Mouse (Mus musculus) embryonic facial prominence, embryonic 11.5 days (tissue): ENCODE measurements around the gene Ell. TPM values are rescaled to one million over a fixed set of nuclear protein-coding genes. Genes with fewer than 3 reads are reported as not detected.

ENCODE experiments used
- ATAC-seq: fragments of 200-750 bp; cut with Nextera tagmentation; replicated peaks from 2 replicates; pipeline ENCODE4 v1.8.0; 2017; ENCODE audit warnings: low read depth; ENCODE audit not compliant: insufficient number of reproducible peaks, low FRiP score, low TSS enrichment
- DNase-seq: peaks from one replicate; pipeline ENCODE4 v3.0.0-alpha.2; 2015; ENCODE audit warnings: low spot score
- H3K27ac ChIP-seq: fragments of 300-500 bp; sonication (generic); replicated peaks from 2 replicates; pipeline ENCODE4 v1.5.1; 2014; ENCODE audit warnings: mild to moderate bottlenecking, low read depth, low read length, control low read depth
- H3K27me3 ChIP-seq: fragments of 300-500 bp; sonication (generic); 2 replicates; pipeline ENCODE4 v1.6.1; 2014; ENCODE audit warnings: mild to moderate bottlenecking, low read length, moderate library complexity, mixed read lengths; ENCODE audit not compliant: control insufficient read depth, insufficient read depth
- H3K36me3 ChIP-seq: fragments of 300-500 bp; sonication (generic); replicated peaks from 2 replicates; pipeline ENCODE4 v1.6.1; 2014; ENCODE audit warnings: low read depth, mild to moderate bottlenecking, low read length, moderate library complexity, mixed read lengths; ENCODE audit not compliant: control insufficient read depth, insufficient read depth
- H3K4me1 ChIP-seq: fragments of 300-500 bp; sonication (generic); 2 replicates; pipeline ENCODE4 v1.6.1; 2014; ENCODE audit warnings: low read length, mixed read lengths; ENCODE audit not compliant: control insufficient read depth, insufficient read depth
- H3K4me2 ChIP-seq: fragments of 300-500 bp; sonication (generic); 2 replicates; pipeline ENCODE4 v1.6.1; 2014; ENCODE audit warnings: low read depth, mild to moderate bottlenecking, control low read depth, low read length, moderate library complexity
- H3K4me3 ChIP-seq: fragments of 300-500 bp; sonication (generic); 2 replicates; pipeline ENCODE4 v1.5.1; 2014; ENCODE audit warnings: low read depth, low read length, control low read depth
- H3K9ac ChIP-seq: fragments of 300-500 bp; sonication (generic); replicated peaks from 2 replicates; pipeline ENCODE4 v1.6.1; 2014; ENCODE audit warnings: mild to moderate bottlenecking, control low read depth, low read length
- H3K9me3 ChIP-seq: fragments of 300-500 bp; sonication (generic); replicated peaks from 2 replicates; pipeline ENCODE4 v1.6.1; 2016; ENCODE audit warnings: mild to moderate bottlenecking, low read length, inconsistent platforms, mixed read lengths; ENCODE audit not compliant: control insufficient read depth
- WGBS: fragments of 180-500 bp; shearing (Covaris S2); extraction: QIAGEN DNeasy Blood & Tissue Kit; methylation state at CpG from one replicate; pipeline ENCODE4 v1.1.7; 2014; 5-methylcytosine and 5-hydroxymethylcytosine counted together
- polyA plus RNA-seq: library from polyadenylated mRNA; unstranded; fragments of >200 nt; fragmentation: Nextera tagmentation; extraction: Ambion mirVana; gene quantifications from 2 replicates; pipeline ENCODE4 v1.2.1, GENCODE M21; 2014

Gene Ell
- polyA plus RNA-seq, result 15.3 and 16.1 TPM in 2 replicates

- H3K27me3 ChIP-seq, result no peaks in the 10 kb centered on the region
- no peaks in the 10 kb centered on the region for H3K9me3 ChIP-seq
- peak within 1 kb of the TSS; percentile 58 for H3K4me3 ChIP-seq
- under 1% methylated on average over 56 of the region's 58 CpGs for WGBS
- H3K4me1 ChIP-seq, result peaks cover 10% of the 10 kb centered on the region
- H3K4me2 ChIP-seq, result peak within 1 kb of the TSS; percentile 72
- peak within 1 kb of the TSS; percentile 65 for H3K27ac ChIP-seq
- ATAC-seq (peak; percentile 84), DNase-seq (peak; percentile 99)
- peaks cover 6% of the 10 kb centered on the region; the same call in 1 of the 2 replicates for H3K36me3 ChIP-seq
- H3K9ac ChIP-seq, result peak within 1 kb of the TSS; percentile 62
Measured at GRCm38 (mm10) chr8:70539077-70539813, at the start of gene Ell. Ell (plus strand) TSS chr8:70539457.

- DNase-seq (peak; percentile 59), ATAC-seq (no peak)
- peak overlapping the region; percentile 60 for H3K4me2 ChIP-seq
- 0% methylated on average over 29 of the region's 41 CpGs for WGBS
- peak overlapping the region; percentile 20 for H3K4me3 ChIP-seq
- peaks cover 45% of the 10 kb centered on the region for H3K27me3 ChIP-seq
- H3K9me3 ChIP-seq, result no peaks in the 10 kb centered on the region
- peaks cover 15% of the 10 kb centered on the region for H3K4me1 ChIP-seq
- no peaks in the 10 kb centered on the region for H3K36me3 ChIP-seq
- H3K27ac ChIP-seq, result peak overlapping the region; percentile 29; the same call in 1 of the 2 replicates
- H3K9ac ChIP-seq, result 0 out of 2 replicates have a peak overlapping the region, but pooled peaks have one; percentile 18
Measured at GRCm38 (mm10) chr8:70489576-70489975, 49.7 kb upstream of the Ell start.

- H3K27ac ChIP-seq, result no peak overlapping the region
- H3K9me3 ChIP-seq, result no peaks in the 10 kb centered on the region
- H3K36me3 ChIP-seq, result no peaks in the 10 kb centered on the region
- no peak for ATAC-seq
- peaks cover 48% of the 10 kb centered on the region for H3K27me3 ChIP-seq
- H3K4me2 ChIP-seq, result peak overlapping the region; percentile 7; the same call in 1 of the 2 replicates
- peaks cover 15% of the 10 kb centered on the region for H3K4me1 ChIP-seq
- WGBS, result 8% methylated on average over 10 of the region's 10 CpGs
- no peak for DNase-seq
- no peak overlapping the region for H3K4me3 ChIP-seq
- H3K9ac ChIP-seq, result no peak overlapping the region
Measured at GRCm38 (mm10) chr8:70490061-70490879, 49.0 kb upstream of the Ell start.

GRCm38 (mm10) chr8:70490880-70491495, 48.3 kb upstream of the Ell start:
- no peak overlapping the region for H3K9ac ChIP-seq
- H3K4me3 ChIP-seq, result no peak overlapping the region
- H3K27ac ChIP-seq, result no peak overlapping the region
- peak; percentile 55 for DNase-seq
- peak overlapping the region; percentile 13; the same call in 1 of the 2 replicates for H3K4me2 ChIP-seq
- no peaks in the 10 kb centered on the region for H3K9me3 ChIP-seq
- WGBS, result 1% methylated on average over 20 of the region's 20 CpGs
- ATAC-seq, result no peak
- H3K4me1 ChIP-seq, result peaks cover 17% of the 10 kb centered on the region
- peaks cover 52% of the 10 kb centered on the region for H3K27me3 ChIP-seq
- H3K36me3 ChIP-seq, result no peaks in the 10 kb centered on the region

- peak; percentile 57 for DNase-seq
- ATAC-seq, result no peak
- peak within 1 kb of the TSS; percentile 77 for H3K4me2 ChIP-seq
- peak within 1 kb of the TSS; percentile 69 for H3K9ac ChIP-seq
- H3K4me1 ChIP-seq, result peaks cover 17% of the 10 kb centered on the region
- H3K4me3 ChIP-seq, result peak within 1 kb of the TSS; percentile 57
- H3K27ac ChIP-seq, result peak within 1 kb of the TSS; percentile 10; the same call in 1 of the 2 replicates
- H3K27me3 ChIP-seq, result peaks cover 53% of the 10 kb centered on the region
- H3K36me3 ChIP-seq, result no peaks in the 10 kb centered on the region
- WGBS, result under 1% methylated on average over 58 of the region's 93 CpGs
- H3K9me3 ChIP-seq, result no peaks in the 10 kb centered on the region
Measured at GRCm38 (mm10) chr8:70492664-70493640, 46.3 kb upstream of the Ell start, which contains the start of gene Crlf1. Crlf1 (plus strand) TSS chr8:70493158.

GRCm38 (mm10) chr8:70493692-70494415, 45.4 kb upstream of the Ell start:
- WGBS, result under 1% methylated on average over 46 of the region's 47 CpGs
- H3K9me3 ChIP-seq, result no peaks in the 10 kb centered on the region
- H3K27me3 ChIP-seq, result peaks cover 53% of the 10 kb centered on the region
- ATAC-seq (no peak), DNase-seq (peak; percentile 53)
- no peak overlapping the region for H3K27ac ChIP-seq
- H3K4me1 ChIP-seq, result peaks cover 11% of the 10 kb centered on the region
- H3K36me3 ChIP-seq, result no peaks in the 10 kb centered on the region
- peak overlapping the region; percentile 69 for H3K9ac ChIP-seq
- peak overlapping the region; percentile 77 for H3K4me2 ChIP-seq
- H3K4me3 ChIP-seq, result peak overlapping the region; percentile 57
